Mouse (Mus musculus) spleen, adult 2 months (tissue): Measurements from ENCODE around the gene Olfr376.

ENCODE experiments used
- CTCF ChIP-seq: fragments of 200-500 bp; IDR thresholded peaks from 2 replicates; pipeline ENCODE4 v1.5.1; 2011; ENCODE audit warnings: mild to moderate bottlenecking, inconsistent platforms; ENCODE audit not compliant: insufficient read depth, insufficient read length, insufficient replicate concordance; ENCODE audit errors: extremely low read depth
- POLR2A ChIP-seq: fragments of 200-500 bp; IDR thresholded peaks from 2 replicates; pipeline ENCODE4 v1.6.1; 2011; ENCODE audit warnings: low read depth, low read length, inconsistent platforms

DNA sequence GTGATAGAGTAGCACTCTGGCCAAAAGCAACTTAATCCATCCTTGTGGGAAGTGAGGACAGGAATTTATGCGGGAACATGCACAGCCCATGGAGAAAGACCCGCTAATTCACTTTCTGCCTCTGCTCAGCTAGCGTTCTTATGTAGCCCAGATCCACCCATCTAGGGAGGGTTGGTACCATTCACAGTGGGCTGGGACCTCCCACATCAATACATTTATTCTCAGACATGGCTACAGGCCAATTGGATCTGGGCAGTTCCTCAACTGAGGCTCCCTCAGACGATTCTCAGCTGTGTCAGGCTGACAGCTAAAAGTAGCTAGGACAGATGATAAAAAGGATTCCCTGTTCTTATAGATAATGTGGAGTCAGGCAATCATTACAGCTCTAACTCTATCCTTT lies 43.7 kb upstream of the Olfr376 start:
- no peak for TF ChIP-seq POLR2A
- no peak for TF ChIP-seq CTCF
